Mouse (Mus musculus) adrenal gland, adult 10 weeks (tissue): Measurements from ENCODE around the gene Sypl2. TPM values are rescaled to one million over a fixed set of nuclear protein-coding genes. Genes with fewer than 3 reads are reported as not detected.

ENCODE experiments used
- polyA plus RNA-seq: library from polyadenylated mRNA; stranded (reverse); fragments of 350-450 nt; fragmentation: Illumina TruSeq; extraction: RNeasy Lipid Tissue Mini Kit (QIAGEN cat#74804); gene quantifications from one replicate; pipeline ENCODE4 v1.2.3, GENCODE M21; 2014; ENCODE audit warnings: low read depth, low replicate concordance

Sypl2 gene
- 0.64 TPM for polyA plus RNA-seq

GRCm38 (mm10) chr3:108226558-108227350 lies at the start of gene Sypl2:
Gene Sypl2, minus strand, starts transcription at chr3:108226648.

DNA sequence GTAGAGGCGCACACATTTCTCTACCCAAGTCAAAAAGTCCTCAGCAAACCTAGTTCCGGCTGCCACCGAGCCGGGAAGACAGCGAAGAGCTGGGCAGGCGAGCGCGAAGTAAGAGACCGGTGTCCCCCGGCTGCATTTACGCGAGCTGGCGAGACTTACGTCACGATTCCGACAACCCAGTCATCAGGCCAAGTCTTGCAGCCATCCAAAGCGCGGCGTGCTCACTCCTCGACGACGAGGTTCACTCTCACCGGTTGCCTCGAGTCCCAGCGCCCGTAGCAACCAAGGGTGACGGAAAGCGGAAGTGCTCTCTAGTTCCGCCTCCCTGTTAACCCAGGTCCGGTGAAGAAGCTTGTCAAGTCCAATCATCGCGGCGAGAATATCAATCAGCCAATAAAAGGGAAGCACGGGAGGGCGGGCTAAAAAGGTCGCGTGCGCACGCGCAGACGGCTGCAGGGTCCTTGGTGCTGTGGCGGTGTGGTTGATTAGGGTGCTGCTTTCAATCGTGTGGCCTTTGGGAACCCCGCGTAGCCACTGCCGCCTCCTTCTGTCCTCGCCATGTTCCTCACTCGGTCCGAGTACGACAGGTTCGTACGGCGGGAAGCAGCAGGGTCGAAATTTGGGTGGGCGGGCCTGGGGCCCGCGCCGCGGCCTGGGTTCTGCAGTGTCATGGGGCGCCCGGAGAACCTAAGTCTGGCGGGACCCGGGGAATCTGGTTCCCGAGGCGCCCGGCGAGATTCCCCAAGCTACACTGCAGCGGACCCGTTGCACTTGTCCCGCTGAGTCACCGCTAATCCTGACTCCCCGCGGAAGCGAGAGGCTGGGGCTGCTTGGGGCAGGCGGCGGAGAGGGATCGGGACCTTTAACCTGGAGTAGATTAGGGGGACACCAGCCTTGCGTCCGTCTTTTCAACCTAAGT lies 30.5 kb upstream of the Sypl2 start, which contains the start of gene Psma5:
Gene Psma5, plus strand, starts transcription at position 208 of the 919 bp plus-strand sequence.

DNA sequence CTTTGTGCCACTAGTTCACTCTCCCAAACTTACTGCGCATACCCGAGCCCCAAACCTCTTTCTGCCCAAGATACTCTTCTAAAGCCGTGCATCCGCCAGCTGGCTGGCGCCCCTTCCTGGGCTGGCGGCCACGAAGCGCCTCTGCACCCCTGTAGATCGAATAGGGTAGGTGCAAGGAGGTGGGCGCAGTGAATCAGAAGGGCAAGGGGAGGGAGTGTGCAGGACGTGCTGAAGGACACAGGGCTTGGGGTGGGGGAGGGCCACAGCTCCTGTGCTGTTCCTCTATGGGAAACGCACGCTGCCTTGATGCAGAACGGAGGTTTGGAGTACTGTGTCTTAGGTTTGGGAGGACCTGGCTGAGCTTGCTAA lies 15.7 kb downstream of the Sypl2 start, which contains the start of gene Atxn7l2:
Gene Atxn7l2, minus strand, starts transcription at position 164 of the 369 bp plus-strand sequence.

GRCm38 (mm10) chr3:108200329-108201323 lies 25.8 kb downstream of the Sypl2 start, which contains the start of gene Cyb561d1:
Gene Cyb561d1, minus strand, starts transcription at chr3:108201212.

GRCm38 (mm10) chr3:108186098-108187047 lies 40.1 kb downstream of the Sypl2 start, which contains the start of gene Amigo1:
Gene Amigo1, plus strand, starts transcription at chr3:108186335.

Other genes starting within 250 kb of the Sypl2 start
- 96.4 TPM for gene Gstm2, start 240.2 kb downstream of the Sypl2 start, polyA plus RNA-seq
- gene Gstm1, start 208.7 kb downstream of the Sypl2 start, polyA plus RNA-seq, result 91.0 TPM
- 5.8 TPM for gene Gstm4, start 181.8 kb downstream of the Sypl2 start, polyA plus RNA-seq
- 41.3 TPM for gene Ampd2, start 140.0 kb downstream of the Sypl2 start, polyA plus RNA-seq
- 19.2 TPM for gene Gnat2, start 133.9 kb downstream of the Sypl2 start, polyA plus RNA-seq
- 444 TPM for gene Gnai3, start 80.5 kb downstream of the Sypl2 start, polyA plus RNA-seq
- not detected for gene Gpr61, start 71.8 kb downstream of the Sypl2 start, polyA plus RNA-seq
- gene Amigo1, start 40.3 kb downstream of the Sypl2 start, polyA plus RNA-seq, result 12.4 TPM
- 3.5 TPM for gene Cyb561d1, start 25.4 kb downstream of the Sypl2 start, polyA plus RNA-seq
- 0.82 TPM for gene Atxn7l2, start 15.7 kb downstream of the Sypl2 start, polyA plus RNA-seq
- gene Psma5, start 30.3 kb upstream of the Sypl2 start, polyA plus RNA-seq, result 124 TPM
- 25.0 TPM for gene Sort1, start 57.4 kb upstream of the Sypl2 start, polyA plus RNA-seq
- not detected for gene Mybphl, start 138.3 kb upstream of the Sypl2 start, polyA plus RNA-seq
- not detected for gene Psrc1, start 157.2 kb upstream of the Sypl2 start, polyA plus RNA-seq
- 0.41 TPM for gene Celsr2, start 188.9 kb upstream of the Sypl2 start, polyA plus RNA-seq
- 21.2 TPM for gene Sars, start 218.6 kb upstream of the Sypl2 start, polyA plus RNA-seq